Mouse (Mus musculus) yolk sac, embryonic 10.5 days (tissue): ENCODE measurements around the gene Iqca.

ENCODE experiments used
- DNase-seq: peaks from one replicate; pipeline ENCODE4 v3.0.0-alpha.2; 2017; ENCODE audit warnings: low spot score

Gene Iqca

DNA sequence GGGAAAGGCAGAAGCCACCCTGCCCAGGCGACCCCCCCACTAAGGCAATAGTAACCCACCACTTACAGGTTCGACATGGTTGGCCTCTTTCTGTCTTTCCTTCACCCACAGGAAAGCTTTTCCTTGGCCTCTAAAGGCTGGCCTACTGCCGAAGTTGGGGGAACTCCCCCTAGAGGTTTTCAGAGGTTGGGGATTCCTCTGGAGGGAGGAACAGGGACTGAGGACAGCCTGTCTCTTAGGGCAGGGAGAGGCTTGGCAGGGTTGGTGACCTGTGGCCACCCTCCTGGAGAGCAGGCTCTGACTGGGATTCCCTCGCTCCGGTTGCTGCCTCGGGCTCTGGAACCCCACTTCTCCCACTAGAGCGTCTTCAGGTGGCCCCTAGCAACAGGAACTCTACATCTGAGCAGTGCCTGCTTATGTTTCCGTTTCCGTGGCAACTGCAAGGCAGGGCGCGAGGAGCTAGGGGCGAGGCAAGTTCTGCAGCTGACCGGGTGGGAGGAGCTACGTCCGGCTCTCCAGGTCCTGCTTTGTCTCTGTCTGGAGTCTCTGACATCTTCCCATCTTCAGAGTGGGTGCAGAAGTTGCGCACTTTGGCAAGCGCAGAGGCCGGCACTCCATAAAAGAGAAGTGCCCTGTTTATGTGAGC is at the start of gene Iqca:
Iqca (minus strand) TSS at position 303 of the 646 bp plus-strand sequence.
- peak; percentile 82 for DNase-seq

DNA sequence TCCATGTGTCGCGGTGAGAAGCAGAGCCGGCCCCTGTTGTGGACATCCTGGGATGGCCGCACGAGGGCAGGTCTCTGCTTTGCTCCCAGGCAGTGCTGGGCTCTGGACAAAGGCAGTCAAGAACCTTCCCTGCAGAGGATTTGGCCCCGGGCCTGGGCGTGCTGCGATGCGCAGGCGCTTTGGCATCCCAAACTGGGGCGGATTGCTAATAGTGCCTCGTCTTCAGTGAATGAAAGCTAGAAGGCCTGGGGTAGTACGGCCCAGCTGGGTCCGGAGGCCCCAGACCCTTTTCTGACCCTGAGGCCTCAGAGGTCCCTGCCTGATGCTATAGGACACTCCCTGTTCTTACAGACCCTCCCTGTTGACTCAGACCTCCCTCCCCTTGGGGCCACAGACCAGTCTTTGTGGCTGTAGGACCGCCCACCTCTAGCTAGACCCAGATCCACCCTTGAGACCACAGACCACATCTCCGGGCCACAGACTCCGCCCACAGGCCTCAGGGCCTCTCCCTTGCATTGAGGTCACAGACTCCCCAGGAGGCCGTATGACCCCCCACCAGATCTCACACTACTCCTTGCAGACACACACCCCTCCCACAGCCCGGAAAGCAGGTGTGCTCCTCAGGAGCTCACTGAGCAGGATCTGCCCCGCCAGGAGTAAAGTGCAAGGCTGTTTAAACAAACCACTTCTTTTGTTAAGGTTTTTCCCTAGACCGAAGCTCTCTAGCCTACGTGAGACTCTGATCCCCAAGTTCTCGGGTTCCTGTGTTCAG is 49.2 kb upstream of the Iqca start:
- peak; percentile 74 for DNase-seq

DNA sequence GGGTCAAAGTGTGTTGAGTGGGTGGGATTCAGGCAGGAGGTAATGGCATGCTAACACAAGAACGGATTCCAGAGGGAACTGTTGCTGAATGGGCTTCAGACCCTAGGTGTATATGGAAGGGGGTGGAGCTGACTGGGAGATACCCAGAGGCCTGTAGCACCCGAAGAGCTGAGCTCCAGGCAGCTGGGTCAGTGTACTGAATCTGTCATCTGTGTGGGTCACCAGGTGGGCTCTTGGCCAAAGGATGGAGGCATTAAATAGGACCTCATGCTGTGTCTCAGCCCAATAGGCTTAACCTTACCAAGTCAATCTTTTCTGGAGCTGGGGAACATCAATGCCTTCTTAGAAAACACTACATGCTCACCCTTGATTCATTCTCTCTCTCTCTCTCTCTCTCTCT is 48.5 kb upstream of the Iqca start:
- no peak for DNase-seq

DNA sequence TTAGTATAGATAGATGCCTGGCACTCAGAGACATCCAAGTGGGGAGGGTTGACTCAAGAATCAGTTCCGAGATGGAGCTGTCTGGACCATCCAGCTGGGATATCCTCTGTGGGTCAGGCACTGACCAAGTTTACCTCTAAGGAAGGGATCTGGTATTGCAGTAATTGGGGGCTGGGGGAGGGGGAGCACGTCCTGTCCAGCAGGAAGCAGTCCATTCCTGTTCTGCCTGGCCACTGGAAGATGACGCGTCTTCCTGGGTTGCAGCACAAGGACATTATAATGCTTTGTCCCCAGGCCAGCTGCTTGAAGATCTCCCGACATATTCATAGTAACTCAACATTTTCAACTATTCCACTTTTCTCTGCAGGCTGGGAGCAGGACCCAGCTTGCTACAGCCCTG is 48.0 kb upstream of the Iqca start:
- DNase-seq: no peak

DNA sequence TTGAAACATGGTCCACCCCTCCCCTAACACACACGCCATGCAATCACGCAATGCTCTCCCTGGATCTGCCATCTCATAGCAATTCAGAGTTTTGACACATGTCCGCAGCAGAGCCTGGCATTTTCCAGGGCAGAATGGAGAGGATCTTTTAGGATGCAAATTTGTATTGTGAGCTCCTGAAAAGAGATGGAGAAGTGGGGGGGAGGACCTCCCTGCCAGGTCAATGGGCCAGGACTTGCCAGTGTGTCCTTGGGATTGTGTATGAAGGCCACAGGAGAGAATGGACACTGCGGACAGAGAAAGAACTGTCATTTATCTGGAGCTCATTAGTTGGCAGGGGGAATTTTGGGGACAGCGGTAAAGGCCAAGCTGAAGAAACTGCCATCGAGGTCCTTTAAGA is 35.8 kb upstream of the Iqca start:
- no peak for DNase-seq

DNA sequence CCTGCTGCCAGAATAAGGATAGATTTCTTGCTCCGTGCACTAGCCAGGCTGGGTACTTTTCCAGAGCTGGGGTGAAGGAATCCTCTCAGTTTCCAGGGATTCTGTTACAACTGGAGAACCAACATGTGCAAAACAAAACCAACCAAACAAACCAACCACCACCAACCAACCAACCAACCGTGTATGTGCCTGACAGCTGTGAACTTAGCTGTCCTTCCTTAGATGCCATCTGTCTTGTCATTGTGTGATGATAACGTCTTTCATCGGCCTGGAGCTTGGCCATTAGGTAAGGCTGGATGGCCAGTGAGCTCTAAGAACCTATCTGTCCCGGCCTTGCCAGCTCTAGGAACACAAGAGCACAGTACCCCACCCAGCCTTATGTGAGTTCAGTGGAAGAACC is 33.7 kb upstream of the Iqca start:
- DNase-seq: no peak

DNA sequence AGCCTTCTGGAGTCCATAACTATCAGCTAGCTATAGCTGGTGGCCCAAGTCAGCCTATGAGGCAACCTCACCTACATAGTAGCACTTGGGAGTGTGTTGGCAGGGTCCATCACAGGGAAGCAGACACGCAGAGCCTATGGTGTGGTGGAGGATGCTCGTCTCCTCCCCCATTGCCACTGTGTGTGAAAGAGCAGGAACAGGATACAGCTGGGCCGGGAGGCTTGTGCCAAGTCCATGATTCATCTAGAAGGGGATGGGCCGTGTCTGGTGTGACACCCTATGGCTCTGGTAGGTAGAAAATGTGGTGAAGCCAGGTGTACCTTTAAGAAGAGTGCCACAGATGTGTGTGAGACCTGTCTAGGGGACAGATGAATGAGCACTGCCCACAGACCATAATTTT is 33.0 kb upstream of the Iqca start:
- DNase-seq: no peak

DNA sequence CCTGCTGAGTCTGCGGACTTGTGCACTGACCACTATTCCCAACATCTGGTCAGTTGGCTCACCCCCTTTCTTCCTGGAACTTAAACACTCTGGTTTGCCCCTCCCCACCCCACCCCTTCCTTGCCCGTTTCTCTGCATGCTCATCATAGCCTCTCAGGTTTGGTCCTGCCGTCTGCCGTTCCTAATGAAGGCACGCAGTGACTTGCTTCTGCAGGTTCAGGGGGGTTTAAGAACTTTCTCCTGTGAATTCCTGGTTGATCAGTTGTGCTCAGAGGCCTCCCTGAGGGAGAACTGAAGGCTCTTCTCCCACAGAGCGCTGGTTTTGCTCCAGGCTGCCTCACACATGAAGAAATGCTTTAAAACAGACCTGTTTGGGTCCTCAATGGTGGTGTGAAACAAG is 30.4 kb upstream of the Iqca start:
- no peak for DNase-seq

DNA sequence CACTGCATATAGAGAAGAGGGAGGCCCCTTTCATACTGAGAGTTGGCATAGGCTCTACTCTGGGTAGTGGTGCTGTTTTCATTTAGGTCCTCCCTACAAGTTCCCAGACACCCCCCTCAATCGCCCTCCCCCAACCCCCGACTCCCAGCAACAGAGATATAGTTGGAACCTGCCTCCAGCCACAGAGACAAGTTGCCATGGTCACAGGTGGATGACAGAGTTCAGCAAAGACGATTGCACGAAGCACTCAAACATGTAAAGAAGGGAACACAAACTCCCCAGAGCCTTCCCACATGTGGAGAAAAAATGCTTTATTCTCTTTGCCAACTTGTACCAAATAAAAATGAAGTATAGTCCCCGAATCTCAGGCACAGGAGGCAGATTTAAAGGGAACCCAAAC is 29.3 kb upstream of the Iqca start:
- no peak for DNase-seq

DNA sequence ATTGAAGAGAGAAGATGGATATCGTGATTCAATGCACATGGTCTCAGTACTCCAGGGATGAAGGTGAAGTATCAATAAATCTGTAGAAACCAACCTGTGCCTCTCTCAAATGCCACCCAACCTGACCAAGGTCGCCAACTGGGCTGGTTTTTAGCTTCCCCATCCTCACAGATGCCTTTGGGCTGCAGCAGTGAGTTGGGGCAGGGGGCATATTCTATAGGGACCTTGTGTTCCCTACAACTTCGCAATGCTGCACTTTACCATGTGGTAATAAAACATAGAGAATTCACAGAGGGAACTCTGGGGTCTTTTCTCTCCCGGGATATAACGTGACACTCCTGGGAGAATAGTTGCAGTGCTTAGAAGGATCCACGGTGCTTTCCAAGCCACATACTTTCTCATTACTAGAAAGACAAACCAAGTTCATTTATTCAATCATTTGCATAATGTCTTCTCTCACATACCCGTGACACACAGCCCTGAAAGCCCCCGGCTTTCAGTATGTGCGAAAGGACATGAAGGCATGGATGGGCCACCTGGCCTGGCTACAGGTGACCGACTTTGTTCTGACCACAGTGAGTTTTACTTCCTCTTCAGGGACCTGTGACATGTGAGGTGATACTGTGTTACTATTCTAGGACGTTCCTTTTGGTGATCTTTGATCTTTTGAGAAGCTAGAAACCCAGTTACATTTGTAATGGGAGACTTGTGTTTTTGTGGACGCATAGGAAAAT is 27.9 kb upstream of the Iqca start:
- DNase-seq: no peak

DNA sequence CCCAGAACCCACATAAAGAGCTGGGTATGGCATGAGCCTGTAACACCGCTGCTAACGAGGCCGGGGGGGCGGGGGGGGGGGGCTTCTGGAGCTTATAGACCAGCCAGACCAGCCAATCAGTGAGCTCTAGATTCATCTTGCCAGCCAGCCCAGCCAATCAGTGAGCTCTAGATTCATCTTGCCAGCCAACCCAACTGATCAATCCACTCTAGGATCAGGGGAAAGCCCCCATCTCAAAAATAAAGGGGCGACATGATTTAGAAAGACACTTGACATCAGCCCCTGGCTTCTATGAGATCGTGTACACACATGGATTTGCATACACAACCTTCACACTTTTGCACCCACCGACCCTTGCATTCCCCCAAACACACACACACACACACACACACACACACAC is 27.3 kb upstream of the Iqca start:
- no peak for DNase-seq

DNA sequence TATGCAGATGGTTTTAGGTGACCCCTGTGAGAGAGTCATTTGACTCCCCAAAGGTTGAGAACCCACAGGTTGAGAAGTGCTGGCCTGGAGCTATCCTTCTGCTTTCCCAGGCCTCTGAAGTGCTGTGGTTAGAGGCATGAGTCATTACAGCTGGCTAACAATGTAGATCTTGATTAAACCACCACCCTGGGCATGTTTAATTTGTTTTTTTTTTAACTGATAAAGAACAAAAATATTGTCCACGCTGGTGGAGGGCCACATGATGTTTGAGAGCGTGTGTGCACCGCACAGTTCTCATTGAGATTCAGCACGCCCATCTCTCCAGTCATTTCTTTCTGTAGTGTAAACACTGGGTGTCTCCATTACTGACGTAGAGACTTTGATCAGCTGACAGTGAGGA is 24.8 kb upstream of the Iqca start:
- DNase-seq: no peak

DNA sequence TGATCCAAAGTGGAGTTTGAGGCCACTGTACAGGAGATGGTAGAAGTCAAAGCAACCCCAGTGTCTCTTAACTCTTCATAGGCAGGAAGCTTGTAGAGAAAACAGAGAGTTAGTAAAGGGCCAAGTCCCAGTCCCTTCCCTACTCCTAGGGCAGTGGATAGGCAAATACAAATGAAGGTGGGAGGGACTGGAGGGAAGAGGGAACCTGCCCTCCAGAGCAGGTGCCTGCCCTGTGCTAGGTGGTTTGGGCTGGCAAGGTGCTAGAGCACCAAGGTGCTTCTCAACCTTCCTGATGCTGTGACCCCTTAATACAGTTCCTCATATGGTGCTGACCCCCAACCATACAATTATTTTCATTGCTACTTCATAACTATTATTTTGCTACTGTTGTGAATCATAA is 24.4 kb upstream of the Iqca start:
- DNase-seq: no peak

DNA sequence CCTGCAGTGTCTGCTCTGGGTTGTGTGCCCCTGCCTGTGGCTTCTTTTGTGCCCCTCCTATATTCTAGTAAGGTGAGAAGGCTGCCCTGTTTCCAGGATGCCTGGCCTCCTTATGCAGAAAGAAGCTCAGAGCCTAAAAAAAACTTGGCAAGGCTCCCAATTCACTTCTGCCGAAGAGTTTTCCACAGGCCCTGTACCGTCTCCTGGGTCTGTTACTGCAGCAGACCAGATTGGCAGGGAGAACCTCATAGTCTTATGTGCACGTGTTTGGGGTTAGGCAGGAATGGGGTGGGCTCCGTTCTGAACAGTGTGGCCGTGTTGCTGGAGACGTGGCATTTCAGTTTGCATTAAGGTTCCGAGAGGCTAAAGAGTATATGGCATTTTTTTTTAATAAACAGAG is 23.0 kb upstream of the Iqca start:
- no peak for DNase-seq

DNA sequence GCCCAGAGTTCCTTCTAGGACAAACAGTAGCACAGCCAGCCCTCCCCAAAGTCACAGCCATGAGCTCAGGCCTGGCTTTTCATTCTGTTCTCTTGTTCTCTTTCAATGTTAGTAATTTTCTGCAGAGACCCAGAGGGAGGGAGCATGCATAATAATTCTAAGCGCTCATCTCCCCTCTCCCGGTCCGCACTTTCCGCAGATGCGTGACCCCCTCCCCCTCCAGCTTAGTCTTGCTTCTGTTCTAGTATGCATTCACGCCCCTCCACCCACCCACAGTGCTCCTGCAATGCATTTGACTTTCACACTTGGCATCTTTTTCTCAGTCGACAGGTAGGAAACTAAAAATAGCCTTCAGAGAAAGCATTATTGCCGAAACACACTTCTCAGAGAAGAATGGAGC is 21.1 kb upstream of the Iqca start:
- no peak for DNase-seq

DNA sequence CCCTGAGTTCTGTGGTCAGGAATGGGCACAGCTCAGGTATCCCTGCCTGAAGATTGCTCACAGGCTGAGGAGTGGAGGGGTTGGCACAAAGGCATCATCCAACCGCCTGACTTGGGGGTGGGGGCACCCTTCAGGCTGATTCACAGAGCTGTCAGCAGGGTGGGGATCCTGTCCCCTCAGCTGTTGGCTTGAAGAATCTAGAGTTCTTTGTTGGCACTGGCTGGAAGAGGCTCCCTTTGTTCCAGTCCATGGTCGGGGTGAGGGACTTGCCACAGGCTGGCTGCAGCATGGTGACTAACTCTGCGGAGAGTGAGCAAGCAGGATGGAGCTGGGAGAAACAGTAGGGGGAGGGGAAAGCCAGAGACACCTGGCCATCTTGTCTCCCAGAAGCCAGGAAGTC is 11.1 kb upstream of the Iqca start:
- DNase-seq: no peak

DNA sequence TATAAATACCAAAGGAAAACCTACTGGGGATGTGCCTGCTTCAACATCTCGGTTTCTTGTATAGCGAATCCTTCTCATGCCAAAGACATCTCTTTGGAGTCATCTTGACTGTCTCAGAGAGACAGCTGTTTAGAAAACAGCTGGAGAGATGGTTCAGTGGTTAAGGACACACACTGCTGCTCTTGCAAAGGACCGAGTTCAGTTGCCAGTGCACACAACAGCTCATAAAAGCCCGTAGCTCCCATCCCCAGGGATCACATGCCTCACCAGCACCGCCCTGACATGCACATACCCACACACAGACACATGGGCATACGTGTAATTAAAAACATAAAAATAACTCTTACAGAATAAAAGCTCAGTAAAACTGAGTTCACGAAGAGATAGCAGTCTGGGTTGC is 10.0 kb upstream of the Iqca start:
- no peak for DNase-seq

DNA sequence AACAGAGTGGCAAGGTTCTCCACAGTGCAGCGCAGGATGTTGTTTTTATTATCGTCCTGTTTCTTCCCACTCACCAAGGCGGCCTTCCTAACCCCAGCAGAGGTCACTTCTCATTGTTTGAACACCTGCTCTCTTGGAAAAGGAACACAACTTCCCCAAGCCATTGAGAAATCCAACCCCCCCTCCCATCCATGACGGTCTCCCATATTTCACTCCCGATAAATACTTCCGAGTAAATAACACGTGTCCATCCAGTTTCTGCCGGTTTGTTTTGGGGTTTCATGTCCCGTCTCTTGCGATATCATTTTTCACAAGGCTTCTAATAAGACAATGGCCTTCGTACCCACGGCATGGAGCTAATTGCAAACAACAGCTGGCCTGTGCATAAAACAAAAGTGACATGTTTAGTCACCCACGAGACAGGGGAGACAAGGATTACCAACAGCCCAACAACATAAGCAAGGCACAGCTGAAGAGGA is 9.2 kb upstream of the Iqca start:
- no peak for DNase-seq

DNA sequence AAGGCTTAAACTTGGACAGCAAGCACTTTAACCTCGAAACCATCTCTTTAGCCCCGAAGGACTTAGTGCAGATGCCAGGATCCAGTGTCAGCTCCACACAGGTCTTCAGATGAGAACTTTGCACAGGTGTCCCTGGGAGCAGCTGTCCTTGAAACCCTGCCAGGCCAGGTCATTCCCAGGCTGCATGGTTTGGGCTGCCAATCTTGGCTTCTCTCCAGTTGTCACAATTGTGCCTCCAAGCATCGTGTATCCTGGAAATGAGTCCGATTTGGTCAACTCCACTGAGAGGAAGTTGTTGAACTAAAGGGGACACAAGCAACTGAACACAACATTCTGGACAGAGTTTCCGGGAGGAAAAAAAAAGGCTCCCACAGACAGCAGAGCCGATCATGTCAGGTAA is 8.4 kb upstream of the Iqca start:
- no peak for DNase-seq

DNA sequence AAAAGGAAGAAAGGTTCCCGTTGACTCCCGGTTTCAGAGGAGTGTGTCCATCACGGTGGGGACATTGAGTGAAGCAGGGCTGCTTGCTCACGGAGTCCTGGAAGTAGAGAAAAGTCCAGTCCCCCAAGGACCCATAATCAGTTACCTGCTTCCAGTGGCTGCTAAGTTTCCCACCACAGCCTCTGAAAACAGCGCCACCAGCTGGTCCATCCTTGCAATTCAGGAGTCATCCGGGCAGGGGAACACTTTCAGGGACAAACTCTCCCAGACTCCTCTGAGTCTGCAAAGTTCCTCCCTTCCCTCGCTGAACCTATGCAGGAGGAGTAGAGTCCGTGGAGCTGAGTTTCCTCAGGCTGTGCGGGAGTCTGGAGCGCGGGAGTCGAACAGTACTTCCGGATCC is 6.7 kb upstream of the Iqca start:
- no peak for DNase-seq

DNA sequence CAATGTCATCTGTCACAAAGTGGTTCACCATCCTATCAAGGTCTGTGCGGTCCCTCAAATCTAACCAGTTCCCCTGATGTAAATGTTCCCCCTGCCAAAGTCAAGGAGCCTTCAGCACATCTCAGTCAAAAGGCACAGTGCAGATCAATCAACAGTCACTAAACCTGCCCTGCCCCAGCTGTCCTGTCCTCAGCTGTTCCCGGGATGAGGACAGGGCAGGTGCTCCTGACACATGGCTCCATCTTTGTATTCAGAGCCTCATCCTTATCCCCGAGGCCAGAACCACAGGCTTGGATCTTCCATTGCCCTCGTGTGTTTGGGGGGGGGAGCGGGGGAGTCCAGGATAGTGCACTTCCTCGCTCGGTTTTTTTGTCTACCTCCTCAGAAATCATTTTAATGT is 3.4 kb upstream of the Iqca start:
- DNase-seq: no peak

DNA sequence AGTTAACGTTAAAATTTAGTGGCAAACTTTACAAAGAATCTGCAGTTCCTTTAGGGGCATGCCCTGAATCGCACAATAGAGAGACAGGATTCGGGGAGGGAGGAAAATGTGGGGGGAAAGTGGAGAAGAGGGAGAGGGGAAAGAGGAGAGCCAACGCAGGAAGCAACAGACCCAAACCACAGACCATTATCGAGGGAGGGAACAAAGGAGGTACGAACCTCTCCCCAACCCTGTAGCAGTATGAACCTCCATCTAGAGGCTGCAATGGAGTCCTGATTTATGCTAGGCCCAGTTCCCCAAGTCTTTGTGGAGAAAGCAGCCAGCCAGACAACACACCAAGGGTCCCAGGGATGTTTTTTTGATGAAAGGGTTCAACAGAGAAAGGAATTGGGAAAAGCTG is 586 bp upstream of the Iqca start:
- DNase-seq: no peak

DNA sequence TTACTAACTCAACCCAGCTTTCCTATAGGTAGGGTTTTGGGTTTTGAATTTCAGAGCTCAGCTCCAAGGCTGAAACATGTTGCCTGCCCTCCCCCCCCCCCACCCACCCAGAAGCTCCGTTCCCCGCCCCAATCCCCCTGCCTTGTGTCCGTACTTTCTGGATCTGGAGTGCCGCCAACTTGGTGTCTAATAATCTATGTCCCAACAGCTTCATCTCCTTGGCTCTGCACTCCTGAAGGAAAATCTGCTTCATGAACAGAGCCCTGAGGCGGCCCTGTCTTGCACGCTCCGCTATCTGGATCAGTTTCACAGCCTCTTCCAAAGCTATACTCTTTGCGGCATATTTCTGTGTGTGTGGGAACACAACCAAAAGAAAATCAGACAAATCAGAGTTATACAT is 13.5 kb downstream of the Iqca start:
- no peak for DNase-seq
